Mouse (Mus musculus) MEL (cell line): Measurements from ENCODE around the gene Cilp. TPM values are rescaled to one million over a fixed set of nuclear protein-coding genes. Genes with fewer than 3 reads are reported as not detected.

Experiments
- DNase-seq: peaks from one replicate; pipeline ENCODE4 v3.0.0; 2011; ENCODE audit warnings: low read depth, low spot score
- H3K27ac ChIP-seq: 2 replicates; pipeline ENCODE4 v1.5.1; 2012; ENCODE audit warnings: low read depth, mild to moderate bottlenecking, control low read depth, low read length, moderate library complexity; ENCODE audit not compliant: control insufficient read depth
- H3K27me3 ChIP-seq, 2 experiments: fragments of 150-350 bp in 1 of 2; sonication (generic) in 1 of 2; 2 replicates each; pipeline ENCODE4 v1.6.1; 2012; ENCODE audit warnings: low read length in 2 of 2, mild to moderate bottlenecking in 2 of 2, improper control_type of control experiment in 1 of 2, moderate library complexity in 1 of 2; ENCODE audit not compliant: insufficient read depth in 2 of 2, control insufficient read depth in 1 of 2
- H3K36me3 ChIP-seq, 2 experiments: 2 replicates each; pipeline ENCODE4 v1.6.1; 2012 to 2014; ENCODE audit warnings: low read length in 2 of 2, improper control_type of control experiment in 1 of 2, inconsistent platforms in 1 of 2, mild to moderate bottlenecking in 1 of 2; ENCODE audit not compliant: insufficient read depth in 2 of 2, control insufficient read depth in 1 of 2
- H3K4me1 ChIP-seq, 2 experiments: fragments of 150-350 bp in 1 of 2; sonication (generic) in 1 of 2; 2 replicates each; pipeline ENCODE4 v1.6.1; 2012; ENCODE audit warnings: low read length in 2 of 2, improper control_type of control experiment in 1 of 2, mild to moderate bottlenecking in 1 of 2; ENCODE audit not compliant: insufficient read depth in 2 of 2, control insufficient read depth in 1 of 2
- H3K4me3 ChIP-seq, 2 experiments: fragments of 150-350 bp in 1 of 2; sonication (generic) in 1 of 2; 2 replicates each; pipeline ENCODE4 v1.5.1; 2012; ENCODE audit warnings: low read depth in 2 of 2, low read length in 2 of 2, mild to moderate bottlenecking in 2 of 2, moderate library complexity in 2 of 2, control low read depth in 1 of 2, improper control_type of control experiment in 1 of 2; ENCODE audit not compliant: control insufficient read depth in 1 of 2, insufficient read depth in 1 of 2
- H3K79me2 ChIP-seq: 2 replicates; pipeline ENCODE4 v1.6.1; 2012; ENCODE audit warnings: mild to moderate bottlenecking, low read length, moderate library complexity; ENCODE audit not compliant: control insufficient read depth, poor library complexity, insufficient read depth
- H3K9ac ChIP-seq: 2 replicates; pipeline ENCODE4 v1.6.1; 2012; ENCODE audit warnings: low read depth, mild to moderate bottlenecking, control low read depth, low read length, moderate library complexity; ENCODE audit not compliant: control insufficient read depth, poor library complexity, severe bottlenecking
- H3K9me3 ChIP-seq: fragments of 150-350 bp; sonication (generic); replicated peaks from 2 replicates; pipeline ENCODE4 v1.6.1; 2012; ENCODE audit warnings: mild to moderate bottlenecking, low read length, improper control_type of control experiment, moderate library complexity; ENCODE audit not compliant: insufficient read depth
- CHD2 ChIP-seq: IDR thresholded peaks from 2 replicates; pipeline ENCODE4 v1.6.1; 2011; ENCODE audit warnings: low read length, improper control_type of control experiment
- E2F4 ChIP-seq: IDR thresholded peaks from 2 replicates; pipeline ENCODE4 v1.6.1; 2011; ENCODE audit warnings: low read depth, low read length, improper control_type of control experiment, borderline replicate concordance
- ELF1 ChIP-seq: IDR thresholded peaks from 2 replicates; pipeline ENCODE4 v1.6.1; 2014; ENCODE audit warnings: low read depth, mild to moderate bottlenecking, inconsistent platforms, low read length, improper control_type of control experiment, moderate library complexity
- EP300 ChIP-seq, 2 experiments: IDR thresholded peaks; 2 replicates each; pipeline ENCODE4 v1.6.1; 2011; ENCODE audit warnings: improper control_type of control experiment in 2 of 2, low read length in 2 of 2, low read depth in 1 of 2, mild to moderate bottlenecking in 1 of 2
- ETS1 ChIP-seq: IDR thresholded peaks from 2 replicates; pipeline ENCODE4 v1.6.1; 2012; ENCODE audit warnings: low read depth, mild to moderate bottlenecking, inconsistent platforms, low read length, improper control_type of control experiment, moderate library complexity
- GATA1 ChIP-seq: IDR thresholded peaks from 2 replicates; pipeline ENCODE4 v1.6.1; 2011; ENCODE audit warnings: low read depth, low read length, improper control_type of control experiment
- JUND ChIP-seq: IDR thresholded peaks from 2 replicates; pipeline ENCODE4 v1.6.1; 2011; ENCODE audit warnings: low read depth, mild to moderate bottlenecking, improper control_type of control experiment, low read length
- MAX ChIP-seq: IDR thresholded peaks from 2 replicates; pipeline ENCODE4 v1.6.1; 2011; ENCODE audit warnings: low read length, improper control_type of control experiment
- MEF2A ChIP-seq: IDR thresholded peaks from 2 replicates; pipeline ENCODE4 v1.6.1; 2014; ENCODE audit warnings: low read depth, mild to moderate bottlenecking, inconsistent platforms, low read length, improper control_type of control experiment; ENCODE audit not compliant: poor library complexity, insufficient replicate concordance, severe bottlenecking; ENCODE audit errors: extremely low read depth
- MXI1 ChIP-seq: IDR thresholded peaks from 2 replicates; pipeline ENCODE4 v1.6.1; 2011; ENCODE audit warnings: mild to moderate bottlenecking, low read depth, low read length, improper control_type of control experiment
- MYC ChIP-seq: IDR thresholded peaks from 2 replicates; pipeline ENCODE4 v1.6.1; 2011; ENCODE audit warnings: low read depth, mild to moderate bottlenecking, low read length, improper control_type of control experiment, moderate library complexity
- NRF1 ChIP-seq: IDR thresholded peaks from 2 replicates; pipeline ENCODE4 v1.6.1; 2014; ENCODE audit warnings: low read depth, mild to moderate bottlenecking, inconsistent platforms, low read length, improper control_type of control experiment, moderate library complexity; ENCODE audit not compliant: poor library complexity, insufficient read depth, severe bottlenecking
- POLR2A ChIP-seq, 2 experiments: IDR thresholded peaks; 2 replicates each; pipeline ENCODE4 v1.6.1; 2011 to 2012; ENCODE audit warnings: low read length in 2 of 2, mild to moderate bottlenecking in 2 of 2, control low read depth in 1 of 2, improper control_type of control experiment in 1 of 2, low read depth in 1 of 2, moderate library complexity in 1 of 2; ENCODE audit not compliant: control insufficient read depth in 1 of 2, insufficient read depth in 1 of 2, poor library complexity in 1 of 2
- RAD21 ChIP-seq: IDR thresholded peaks from 2 replicates; pipeline ENCODE4 v1.6.1; 2011; ENCODE audit warnings: mild to moderate bottlenecking, low read depth, low read length, improper control_type of control experiment
- SIN3A ChIP-seq: IDR thresholded peaks from 2 replicates; pipeline ENCODE4 v1.6.1; 2012; ENCODE audit warnings: low read length, improper control_type of control experiment, inconsistent platforms
- SMC3 ChIP-seq: IDR thresholded peaks from 2 replicates; pipeline ENCODE4 v1.6.1; 2011; ENCODE audit warnings: low read depth, low read length, improper control_type of control experiment
- TAL1 ChIP-seq: IDR thresholded peaks from 2 replicates; pipeline ENCODE4 v1.6.1; 2012; ENCODE audit warnings: mild to moderate bottlenecking, inconsistent platforms, low read length, moderate library complexity, mixed read lengths
- TBP ChIP-seq: IDR thresholded peaks from 2 replicates; pipeline ENCODE4 v1.8.0; 2011; ENCODE audit warnings: low read depth, low read length, improper control_type of control experiment
- TCF12 ChIP-seq: IDR thresholded peaks from 2 replicates; pipeline ENCODE4 v1.6.1; 2014; ENCODE audit warnings: low read depth, mild to moderate bottlenecking, inconsistent platforms, low read length, improper control_type of control experiment, moderate library complexity
- UBTF ChIP-seq: IDR thresholded peaks from 2 replicates; pipeline ENCODE4 v1.6.1; 2012; ENCODE audit warnings: low read depth, mild to moderate bottlenecking, inconsistent platforms, low read length, improper control_type of control experiment, moderate library complexity, borderline replicate concordance; ENCODE audit not compliant: insufficient read depth
- USF1 ChIP-seq: IDR thresholded peaks from 2 replicates; pipeline ENCODE4 v1.6.1; 2014; ENCODE audit warnings: low read depth, mild to moderate bottlenecking, inconsistent platforms, low read length, improper control_type of control experiment, moderate library complexity
- USF2 ChIP-seq, 2 experiments: IDR thresholded peaks; 2 replicates each; pipeline ENCODE4 v1.6.1; 2011 to 2012; ENCODE audit warnings: improper control_type of control experiment in 2 of 2, low read length in 2 of 2, borderline replicate concordance in 1 of 2, inconsistent platforms in 1 of 2, low read depth in 1 of 2, mild to moderate bottlenecking in 1 of 2; ENCODE audit not compliant: insufficient read depth in 1 of 2
- ZC3H11A ChIP-seq: IDR thresholded peaks from 2 replicates; pipeline ENCODE4 v1.6.1; 2012; ENCODE audit warnings: low read depth, mild to moderate bottlenecking, inconsistent platforms, low read length, improper control_type of control experiment
- ZMIZ1 ChIP-seq: IDR thresholded peaks from 2 replicates; pipeline ENCODE4 v1.6.1; 2012; ENCODE audit warnings: low read depth, mild to moderate bottlenecking, inconsistent platforms, low read length, improper control_type of control experiment, moderate library complexity
- ZNF384 ChIP-seq: IDR thresholded peaks from 2 replicates; pipeline ENCODE4 v1.6.1; 2012; ENCODE audit warnings: low read depth, mild to moderate bottlenecking, inconsistent platforms, low read length, improper control_type of control experiment
- polyA plus RNA-seq, 2 experiments: library from polyadenylated mRNA; stranded (reverse) in 1 of 2; unstranded in 1 of 2; fragments of >175 nt in 1 of 2; fragments of >200 nt in 1 of 2; gene quantifications; 2 replicates each; pipeline versions ENCODE4 v1.2.1 to v1.2.4; 2012; ENCODE audit warnings: low replicate concordance in 2 of 2, low read depth in 1 of 2; ENCODE audit not compliant: insufficient read length in 2 of 2, insufficient read depth in 1 of 2, missing spikeins in 1 of 2
- total RNA-seq: library from RNA; depleted of rRNA; stranded (reverse); fragments of 300-350 nt; gene quantifications from 2 replicates; pipeline ENCODE4 v1.2.3, GENCODE M21; 2012

The Cilp gene
- total and polyA plus RNA-seq, 3 experiments: 0.01 TPM; not detected in 2

GRCm38 (mm10) chr9:65292421-65292820 lies 27.4 kb downstream of the Cilp start:
- H3K36me3 ChIP-seq: peaks cover 3 to 10% of the 10 kb centered on the region in 2 experiments
- H3K27me3 ChIP-seq: no peaks in the 10 kb centered on the region
- peaks cover 3% of the 10 kb centered on the region for H3K9me3 ChIP-seq
- no peak overlapping the region for H3K27ac ChIP-seq
- H3K79me2 ChIP-seq: peaks cover 16% of the 10 kb centered on the region
- DNase-seq: peak; percentile 18
- no peak overlapping the region for H3K9ac ChIP-seq
- TF ChIP-seq USF2 (IDR thresholded peaks at IDR 0.05; ENCODE audit: borderline replicate concordance in 1 of 2, insufficient read depth in 1 of 2, low read depth in 1 of 2, low read length in 2 of 2) (no peak), MYC (0 out of 2 replicates have a peak, but pooled peaks have one; percentile 24), SIN3A (no peak), MAX (0 out of 2 replicates have a peak, but pooled peaks have one; percentile 37), NRF1 (no peak)
- TF ChIP-seq, all 39 proteins: peak for 2
- Histone ChIP-seq H3K4me3 (no peak overlapping the region), H3K4me1 (peaks cover 9 to 14% of the 10 kb centered on the region in 2 experiments; a peak in 3 of 4 replicates)

GRCm38 (mm10) chr9:65293119-65293518 lies 28.1 kb downstream of the Cilp start:
- peaks cover 9 to 14% of the 10 kb centered on the region in 2 experiments; a peak in 3 of 4 replicates for H3K4me1 ChIP-seq
- peaks cover 3% of the 10 kb centered on the region for H3K9me3 ChIP-seq
- peak overlapping the region; percentile 85 for H3K27ac ChIP-seq
- no peaks in the 10 kb centered on the region for H3K27me3 ChIP-seq
- TF ChIP-seq ETS1: no peak
- 0 out of 4 replicates have a peak, but pooled peaks of 1 of the 2 experiments have one; percentile 12 for TF ChIP-seq EP300 (IDR thresholded peaks at IDR 0.05; ENCODE audit: low read depth in 1 of 2, low read length in 2 of 2)
- TF ChIP-seq RAD21: no peak
- 0 out of 2 replicates have a peak, but pooled peaks have one; percentile 50 for TF ChIP-seq E2F4
- no peak for TF ChIP-seq POLR2A (IDR thresholded peaks at IDR 0.05; ENCODE audit: control insufficient read depth in 1 of 2, insufficient read depth in 1 of 2, low read depth in 1 of 2, low read length in 2 of 2, poor library complexity in 1 of 2)
- TF ChIP-seq MEF2A: no peak
- TF ChIP-seq MXI1: no peak
- peak; percentile 19; the same call in 1 of the 2 replicates for TF ChIP-seq TCF12
- peak; percentile 63 for DNase-seq
- peaks cover 16% of the 10 kb centered on the region for H3K79me2 ChIP-seq
- peak overlapping the region; percentile 71 to 74 for H3K4me3 ChIP-seq
- peaks cover 6 to 10% of the 10 kb centered on the region in 2 experiments for H3K36me3 ChIP-seq
- peak overlapping the region; percentile 77 for H3K9ac ChIP-seq

- Histone ChIP-seq H3K9ac (peak overlapping the region; percentile 77), H3K4me3 (peak overlapping the region; percentile 71 to 74), H3K27me3 (no peaks in the 10 kb centered on the region), H3K27ac (peak overlapping the region; percentile 85), H3K79me2 (peaks cover 16% of the 10 kb centered on the region), H3K4me1 (peaks cover 9 to 14% of the 10 kb centered on the region in 2 experiments; a peak in 3 of 4 replicates), H3K36me3 (peaks cover 6 to 10% of the 10 kb centered on the region in 2 experiments), H3K9me3 (peaks cover 3% of the 10 kb centered on the region)
- no peak for DNase-seq
- no peak for TF ChIP-seq CHD2
- no peak for TF ChIP-seq GATA1
- TF ChIP-seq TBP: no peak
- TF ChIP-seq ZMIZ1: no peak
- no peak for TF ChIP-seq UBTF
- TF ChIP-seq ZC3H11A: no peak
- no peak for TF ChIP-seq USF1
- no peak for TF ChIP-seq TAL1
- TF ChIP-seq SMC3: no peak
- TF ChIP-seq E2F4: no peak
- TF ChIP-seq RAD21: no peak
- TF ChIP-seq MAX: no peak
- TF ChIP-seq ELF1: no peak
- no peak for TF ChIP-seq JUND
- no peak for TF ChIP-seq SIN3A
- TF ChIP-seq ZNF384: no peak
Observed at GRCm38 (mm10) chr9:65293580-65293972, 28.6 kb downstream of the Cilp start.
